Mouse (Mus musculus): ENCODE measurements around the gene Stt3b. TPM values are rescaled to one million over a fixed set of nuclear protein-coding genes. Genes with fewer than 3 reads are reported as not detected.

Gene Stt3b
- total and polyA plus RNA-seq, 3 experiments: 22.2 to 56.5 (median 54.9) TPM

DNA sequence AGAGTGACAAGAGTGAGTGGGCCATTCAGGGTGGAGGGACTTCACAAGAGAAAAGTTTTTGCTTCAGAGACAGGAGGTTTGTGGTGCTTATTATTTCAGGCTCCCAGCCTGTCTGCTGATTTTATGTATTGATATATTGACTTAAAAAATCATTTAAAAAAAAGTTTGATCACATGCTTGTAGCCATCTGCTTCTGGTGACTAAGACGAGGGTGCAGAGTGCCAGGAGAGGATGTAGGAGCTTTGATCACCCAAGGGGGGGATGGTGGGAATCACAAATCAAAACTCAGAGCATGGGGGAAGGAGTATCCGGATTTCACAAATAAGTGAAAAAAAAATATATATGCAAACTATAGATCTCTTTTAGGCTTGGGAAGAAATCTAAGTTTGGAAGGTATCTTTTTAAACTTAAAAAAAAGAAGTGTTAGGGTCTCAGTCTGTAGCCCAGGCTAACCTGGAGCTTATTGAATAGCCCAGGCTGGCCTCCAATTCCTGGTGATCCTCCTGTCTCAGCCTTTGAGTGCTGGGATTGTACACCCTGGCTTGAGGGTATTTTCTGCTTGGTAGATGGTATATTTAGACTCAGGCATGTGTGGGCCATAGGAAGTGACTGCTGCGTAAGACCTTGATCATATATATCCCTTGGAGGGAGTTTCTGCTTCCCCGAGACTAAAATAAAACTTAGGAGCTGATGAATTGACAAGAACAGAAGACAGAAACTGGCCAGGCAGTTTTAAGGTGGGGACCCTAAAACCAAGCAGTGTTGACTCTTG lies 39.7 kb upstream of the Stt3b start:
- Histone ChIP-seq H3K9ac (ENCODE audit: low read depth, low read length) (no peak overlapping the region), H3K4me1 (ENCODE audit: control insufficient read depth, insufficient read depth, low read length) (no peaks in the 10 kb centered on the region), H3K27me3 (ENCODE audit: control insufficient read depth, insufficient read depth, low read length) (no peaks in the 10 kb centered on the region), H3K79me2 (replicated peaks; ENCODE audit: control insufficient read depth, insufficient read depth, low read length) (no peaks in the 10 kb centered on the region), H3K4me3 (no peak overlapping the region), H3K36me3 (ENCODE audit: control insufficient read depth, insufficient read depth, low read length) (no peaks in the 10 kb centered on the region), H3K27ac (no peak overlapping the region)
- intact Hi-C loops (cut with DNase I): no loop called here
- DNase-seq: no peak
- no peak for TF ChIP-seq EP300 (IDR thresholded peaks at IDR 0.05; ENCODE audit: insufficient read depth, low read depth, low read length)
- TF ChIP-seq CTCF (IDR thresholded peaks at IDR 0.05): no peak
- TF ChIP-seq POLR2A (IDR thresholded peaks at IDR 0.05; ENCODE audit: insufficient read depth, low read depth, low read length): no peak
- 77% methylated on average over 4 of the region's 4 CpGs for WGBS

DNA sequence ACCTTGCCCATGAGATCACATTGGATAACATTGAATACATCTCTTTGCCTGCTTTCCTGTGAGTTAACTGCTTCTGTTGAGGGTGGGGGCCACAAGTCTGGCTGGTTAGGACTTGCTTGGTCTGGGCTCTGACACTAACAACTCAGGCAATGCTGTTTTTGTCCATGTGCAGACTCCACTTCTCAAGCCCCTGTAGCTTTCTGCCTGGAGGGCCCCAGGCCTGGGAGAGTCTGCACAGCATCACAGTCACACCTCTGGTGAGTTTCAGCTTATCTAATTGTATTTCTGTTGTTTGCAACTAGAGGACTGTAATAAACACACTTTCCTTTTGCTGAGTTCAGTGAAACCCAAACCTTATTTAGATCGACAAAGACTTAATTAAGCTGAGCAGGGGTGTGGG lies 38.9 kb upstream of the Stt3b start:
- Histone ChIP-seq H3K79me2 (replicated peaks; ENCODE audit: control insufficient read depth, insufficient read depth, low read length) (no peaks in the 10 kb centered on the region), H3K9ac (ENCODE audit: low read depth, low read length) (no peak overlapping the region), H3K27ac (no peak overlapping the region), H3K27me3 (ENCODE audit: control insufficient read depth, insufficient read depth, low read length) (no peaks in the 10 kb centered on the region), H3K36me3 (ENCODE audit: control insufficient read depth, insufficient read depth, low read length) (no peaks in the 10 kb centered on the region), H3K4me1 (ENCODE audit: control insufficient read depth, insufficient read depth, low read length) (no peaks in the 10 kb centered on the region), H3K4me3 (no peak overlapping the region)
- TF ChIP-seq POLR2A (IDR thresholded peaks at IDR 0.05; ENCODE audit: insufficient read depth, low read depth, low read length): no peak
- no peak for TF ChIP-seq CTCF (IDR thresholded peaks at IDR 0.05)
- no peak for TF ChIP-seq EP300 (IDR thresholded peaks at IDR 0.05; ENCODE audit: insufficient read depth, low read depth, low read length)
- WGBS: 32% methylated on average over 1 of the region's 1 CpGs
- no peak for DNase-seq
- intact Hi-C loops (cut with DNase I): no loop called here

DNA sequence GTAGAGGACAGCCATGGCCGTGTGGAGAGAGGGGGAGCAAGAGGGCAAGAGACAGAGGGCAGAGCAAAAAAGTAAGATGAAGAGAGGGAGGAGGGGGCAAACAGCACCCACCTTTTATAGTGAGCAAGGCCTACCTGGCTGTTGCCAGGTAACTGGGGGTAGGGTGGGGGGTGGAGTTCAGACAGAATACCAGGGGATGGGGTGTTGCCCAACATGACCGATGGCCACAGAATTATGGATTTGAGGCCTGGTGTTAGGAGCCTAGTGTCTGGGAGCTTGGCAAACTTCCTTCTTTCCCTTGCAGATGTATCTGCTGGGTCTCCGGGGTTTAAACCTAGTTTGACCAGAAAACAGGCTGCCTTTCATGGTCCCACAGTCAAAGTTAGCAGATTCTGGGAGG lies 34.7 kb upstream of the Stt3b start:
- Histone ChIP-seq H3K79me2 (replicated peaks; ENCODE audit: control insufficient read depth, insufficient read depth, low read length) (no peaks in the 10 kb centered on the region), H3K36me3 (ENCODE audit: control insufficient read depth, insufficient read depth, low read length) (no peaks in the 10 kb centered on the region), H3K9ac (ENCODE audit: low read depth, low read length) (no peak overlapping the region), H3K27ac (no peak overlapping the region), H3K27me3 (ENCODE audit: control insufficient read depth, insufficient read depth, low read length) (no peaks in the 10 kb centered on the region), H3K4me3 (no peak overlapping the region), H3K4me1 (ENCODE audit: control insufficient read depth, insufficient read depth, low read length) (no peaks in the 10 kb centered on the region)
- DNase-seq: no peak
- WGBS: 79% methylated on average over 3 of the region's 3 CpGs
- TF ChIP-seq POLR2A (IDR thresholded peaks at IDR 0.05; ENCODE audit: insufficient read depth, low read depth, low read length): no peak
- no peak for TF ChIP-seq EP300 (IDR thresholded peaks at IDR 0.05; ENCODE audit: insufficient read depth, low read depth, low read length)
- no peak for TF ChIP-seq CTCF (IDR thresholded peaks at IDR 0.05)
- intact Hi-C loops (cut with DNase I): no loop called here

DNA sequence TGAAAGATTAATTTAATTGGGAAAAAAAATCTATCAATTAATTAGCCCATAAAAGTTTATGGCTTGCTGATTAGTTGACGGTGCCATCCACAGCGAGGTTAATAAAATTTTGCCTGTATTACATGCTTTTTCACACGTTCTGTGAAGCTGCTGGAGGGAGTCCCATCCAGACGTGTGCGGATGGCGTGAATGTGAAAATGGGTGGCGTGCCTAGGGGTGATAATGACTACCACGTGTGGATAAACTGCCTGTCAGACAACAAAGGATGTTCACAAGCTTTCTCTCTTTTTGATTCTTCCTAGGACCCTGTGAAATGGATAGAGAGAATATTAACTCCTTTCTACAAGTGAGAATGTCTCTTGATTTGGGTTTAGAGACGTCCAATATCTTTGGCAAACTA lies 31.4 kb upstream of the Stt3b start:
- H3K4me3 ChIP-seq: no peak overlapping the region
- TF ChIP-seq CTCF (IDR thresholded peaks at IDR 0.05) (no peak), POLR2A (IDR thresholded peaks at IDR 0.05; ENCODE audit: insufficient read depth, low read depth, low read length) (no peak), EP300 (IDR thresholded peaks at IDR 0.05; ENCODE audit: insufficient read depth, low read depth, low read length) (no peak)
- H3K27ac ChIP-seq: no peak overlapping the region
- no peaks in the 10 kb centered on the region for H3K27me3 ChIP-seq (ENCODE audit: control insufficient read depth, insufficient read depth, low read length)
- WGBS: 86% methylated on average over 9 of the region's 9 CpGs
- DNase-seq: no peak
- no peaks in the 10 kb centered on the region for H3K4me1 ChIP-seq (ENCODE audit: control insufficient read depth, insufficient read depth, low read length)
- no peak overlapping the region for H3K9ac ChIP-seq (ENCODE audit: low read depth, low read length)
- H3K36me3 ChIP-seq (ENCODE audit: control insufficient read depth, insufficient read depth, low read length): no peaks in the 10 kb centered on the region
- no peaks in the 10 kb centered on the region for H3K79me2 ChIP-seq (replicated peaks; ENCODE audit: control insufficient read depth, insufficient read depth, low read length)
- intact Hi-C loops (cut with DNase I): no loop called here

DNA sequence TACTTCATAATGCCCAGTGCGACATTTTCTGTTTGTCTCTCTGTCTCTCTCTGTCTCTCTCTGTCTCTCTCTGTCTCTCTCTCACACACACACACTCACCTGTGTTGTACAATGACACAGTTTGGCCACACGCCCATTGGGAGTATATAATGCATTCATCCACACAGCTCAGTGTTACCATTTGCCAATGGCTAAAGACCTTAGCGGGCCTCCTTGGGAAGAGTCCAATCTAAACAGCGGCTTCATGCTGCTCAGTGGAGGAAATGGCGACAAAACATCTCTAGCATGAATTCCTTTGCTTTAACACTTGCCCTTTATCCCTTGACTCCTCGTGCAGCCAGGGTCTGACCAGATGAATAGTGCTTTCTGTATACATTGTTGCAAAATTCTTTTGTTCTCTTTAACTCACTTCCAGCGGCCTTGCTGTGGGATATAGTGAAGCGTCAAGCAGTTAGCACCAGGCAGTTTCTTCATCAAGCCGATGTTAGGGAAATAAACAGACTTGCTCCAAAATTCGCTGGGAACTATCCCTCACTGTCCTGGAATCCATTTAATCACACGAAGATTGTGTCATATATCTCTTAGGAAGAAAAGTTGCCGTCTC lies 30.1 kb upstream of the Stt3b start:
- no peaks in the 10 kb centered on the region for H3K79me2 ChIP-seq (replicated peaks; ENCODE audit: control insufficient read depth, insufficient read depth, low read length)
- H3K27ac ChIP-seq: no peak overlapping the region
- DNase-seq: no peak
- 52% methylated on average over 12 of the region's 12 CpGs for WGBS
- TF ChIP-seq CTCF (IDR thresholded peaks at IDR 0.05) (no peak), POLR2A (IDR thresholded peaks at IDR 0.05; ENCODE audit: insufficient read depth, low read depth, low read length) (no peak), EP300 (IDR thresholded peaks at IDR 0.05; ENCODE audit: insufficient read depth, low read depth, low read length) (no peak)
- intact Hi-C loops (cut with DNase I): no loop called here
- H3K36me3 ChIP-seq (ENCODE audit: control insufficient read depth, insufficient read depth, low read length): no peaks in the 10 kb centered on the region
- no peaks in the 10 kb centered on the region for H3K4me1 ChIP-seq (ENCODE audit: control insufficient read depth, insufficient read depth, low read length)
- H3K27me3 ChIP-seq (ENCODE audit: control insufficient read depth, insufficient read depth, low read length): no peaks in the 10 kb centered on the region
- no peak overlapping the region for H3K4me3 ChIP-seq
- H3K9ac ChIP-seq (ENCODE audit: low read depth, low read length): no peak overlapping the region

DNA sequence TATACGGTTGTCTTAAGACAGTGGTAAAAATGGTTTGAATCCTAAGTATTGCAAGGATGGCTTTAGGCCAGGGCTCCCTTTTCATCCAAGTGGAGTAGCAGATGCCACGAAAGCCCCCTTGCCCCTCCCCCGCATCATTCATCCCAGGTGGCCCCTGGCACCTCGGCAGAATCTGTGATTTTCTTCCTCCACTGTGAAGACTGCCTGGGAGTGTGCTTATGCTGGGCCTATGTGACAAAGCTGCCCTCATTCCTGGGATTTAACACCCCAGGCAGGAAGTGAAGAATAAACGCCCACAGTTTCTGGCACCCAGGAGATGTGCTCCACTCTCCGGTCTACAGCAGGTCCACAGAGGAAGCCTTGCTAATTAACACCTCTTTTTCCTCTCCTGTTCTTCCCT lies 28.6 kb upstream of the Stt3b start:
- H3K27me3 ChIP-seq (ENCODE audit: control insufficient read depth, insufficient read depth, low read length): no peaks in the 10 kb centered on the region
- H3K4me1 ChIP-seq (ENCODE audit: control insufficient read depth, insufficient read depth, low read length): no peaks in the 10 kb centered on the region
- 36% methylated on average over 6 of the region's 6 CpGs for WGBS
- no peaks in the 10 kb centered on the region for H3K79me2 ChIP-seq (replicated peaks; ENCODE audit: control insufficient read depth, insufficient read depth, low read length)
- H3K4me3 ChIP-seq: no peak overlapping the region
- H3K27ac ChIP-seq: no peak overlapping the region
- DNase-seq: no peak
- intact Hi-C loops (cut with DNase I): no loop called here
- TF ChIP-seq CTCF (IDR thresholded peaks at IDR 0.05) (no peak), POLR2A (IDR thresholded peaks at IDR 0.05; ENCODE audit: insufficient read depth, low read depth, low read length) (no peak), EP300 (IDR thresholded peaks at IDR 0.05; ENCODE audit: insufficient read depth, low read depth, low read length) (no peak)
- no peaks in the 10 kb centered on the region for H3K36me3 ChIP-seq (ENCODE audit: control insufficient read depth, insufficient read depth, low read length)
- H3K9ac ChIP-seq (ENCODE audit: low read depth, low read length): no peak overlapping the region

Measured in heart, adult 2 months (tissue).